Mouse (Mus musculus) E14TG2a.4 (cell line): ENCODE data around the gene Ifna13.

Experiments used
- H3K27me3 ChIP-seq: 2 replicates; pipeline ENCODE4 v1.6.1; 2014; ENCODE audit warnings: low read length, control low read depth; ENCODE audit not compliant: insufficient read depth
- H3K36me3 ChIP-seq: 2 replicates; pipeline ENCODE4 v1.6.1; 2014; ENCODE audit warnings: low read length, control low read depth; ENCODE audit not compliant: insufficient read depth
- H3K4me1 ChIP-seq: replicated peaks from 2 replicates; pipeline ENCODE4 v1.6.1; 2014; ENCODE audit warnings: low read depth, low read length, control low read depth
- H3K4me3 ChIP-seq: replicated peaks from 2 replicates; pipeline ENCODE4 v1.5.1; 2014; ENCODE audit warnings: mild to moderate bottlenecking, low read length
- H3K9me3 ChIP-seq: 2 replicates; pipeline ENCODE4 v1.6.1; 2014; ENCODE audit warnings: low read length, control low read depth
- CTCF ChIP-seq: conservative IDR thresholded peaks from 2 replicates; pipeline ENCODE4 v1.5.1; 2014; ENCODE audit warnings: low read length
- NANOG ChIP-seq: IDR thresholded peaks from 2 replicates; pipeline ENCODE4 v1.6.1; 2014; ENCODE audit warnings: borderline replicate concordance, low read length, mixed read lengths
- POU5F1 ChIP-seq: IDR thresholded peaks from 2 replicates; pipeline ENCODE4 v1.6.1; 2014; ENCODE audit warnings: low read length, borderline replicate concordance

Gene Ifna13

GRCm38 (mm10) chr4:88653644-88654043, 9.4 kb upstream of the Ifna13 start:
- Histone ChIP-seq H3K4me3 (no peak overlapping the region), H3K4me1 (peaks cover 10% of the 10 kb centered on the region), H3K27me3 (no peaks in the 10 kb centered on the region), H3K9me3 (peaks cover 84% of the 10 kb centered on the region), H3K36me3 (no peaks in the 10 kb centered on the region)
- TF ChIP-seq CTCF (no peak), NANOG (peak; percentile 40; the same call in 1 of the 2 replicates), POU5F1 (no peak)

GRCm38 (mm10) chr4:88642526-88642925, 1.7 kb downstream of the Ifna13 start:
- H3K4me3 ChIP-seq = no peak overlapping the region
- no peaks in the 10 kb centered on the region for H3K36me3 ChIP-seq
- H3K27me3 ChIP-seq = no peaks in the 10 kb centered on the region
- TF ChIP-seq CTCF (no peak), NANOG (no peak), POU5F1 (no peak)
- peaks cover 70% of the 10 kb centered on the region for H3K9me3 ChIP-seq
- H3K4me1 ChIP-seq = no peaks in the 10 kb centered on the region

DNA sequence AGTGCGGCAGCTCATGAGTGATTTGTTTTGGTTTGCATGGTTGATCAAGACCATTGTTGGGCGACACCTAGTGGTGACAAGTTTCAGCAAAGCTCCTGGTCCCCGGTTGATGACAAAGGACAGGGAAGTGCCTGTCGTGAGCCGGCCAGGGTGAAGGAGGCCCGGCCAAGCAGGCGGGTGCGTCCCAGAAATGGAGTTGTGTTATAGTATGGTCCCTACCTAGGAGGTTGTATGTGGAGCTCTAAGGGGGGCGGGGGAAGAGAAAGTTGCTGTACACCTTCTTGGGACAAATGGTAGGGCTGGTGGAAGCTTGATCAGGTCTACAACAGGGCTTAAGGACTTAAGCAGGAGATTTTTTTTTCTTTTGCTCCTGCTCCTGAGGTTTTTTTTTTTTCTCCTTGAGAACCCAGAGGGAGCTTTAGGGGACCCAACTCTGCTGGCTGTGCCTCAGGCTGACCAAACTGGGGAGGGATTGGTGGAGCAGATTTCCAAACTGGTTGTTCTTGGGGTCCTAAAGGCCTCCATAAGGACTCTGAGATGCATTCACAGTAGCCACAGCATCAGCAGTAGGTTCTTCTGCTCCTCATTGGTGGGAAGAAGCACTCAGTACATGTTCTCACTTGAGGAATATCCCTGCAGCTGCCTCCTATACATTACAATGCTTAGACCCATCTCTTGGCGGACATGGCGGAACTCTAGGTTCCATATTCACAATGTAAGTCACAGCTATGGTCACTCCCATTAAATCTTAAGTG, 3.0 kb downstream of the Ifna13 start:
- H3K27me3 ChIP-seq = no peaks in the 10 kb centered on the region
- no peaks in the 10 kb centered on the region for H3K4me1 ChIP-seq
- peaks cover 57% of the 10 kb centered on the region for H3K9me3 ChIP-seq
- no peaks in the 10 kb centered on the region for H3K36me3 ChIP-seq
- H3K4me3 ChIP-seq = no peak overlapping the region
- TF ChIP-seq POU5F1 = no peak
- TF ChIP-seq NANOG = no peak
- TF ChIP-seq CTCF = no peak; the same call in 1 of the 2 replicates

DNA sequence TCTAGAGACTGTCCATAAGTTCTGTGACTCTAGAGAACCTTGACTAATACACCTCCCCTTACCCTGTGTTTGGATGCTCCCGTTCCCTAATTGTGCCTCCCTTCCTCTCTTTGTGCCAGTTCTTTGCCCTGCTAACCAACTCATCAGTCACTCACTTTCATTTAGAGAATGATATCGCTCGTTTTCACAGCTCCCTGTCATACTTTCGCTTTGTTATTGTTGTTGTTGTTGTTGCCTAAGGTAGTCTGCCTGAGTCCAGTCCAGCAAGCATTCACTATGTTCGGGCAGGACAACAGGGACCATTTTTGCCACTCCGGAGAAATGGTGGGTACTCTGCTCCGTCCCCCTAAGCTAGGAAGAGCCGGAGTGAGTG, 3.6 kb downstream of the Ifna13 start:
- TF ChIP-seq NANOG = no peak
- no peak for TF ChIP-seq POU5F1
- TF ChIP-seq CTCF = no peak
- Histone ChIP-seq H3K4me3 (no peak overlapping the region), H3K4me1 (no peaks in the 10 kb centered on the region), H3K36me3 (no peaks in the 10 kb centered on the region), H3K27me3 (no peaks in the 10 kb centered on the region), H3K9me3 (peaks cover 54% of the 10 kb centered on the region)

- Histone ChIP-seq H3K36me3 (no peaks in the 10 kb centered on the region), H3K4me3 (no peak within 1 kb of the TSS), H3K9me3 (peaks cover 5% of the 10 kb centered on the region), H3K4me1 (no peaks in the 10 kb centered on the region), H3K27me3 (no peaks in the 10 kb centered on the region)
- TF ChIP-seq CTCF (no peak), POU5F1 (no peak), NANOG (no peak)
Measured at GRCm38 (mm10) chr4:88634311-88634710, 9.9 kb downstream of the Ifna13 start, which contains the start of gene C87499. C87499 (minus strand) TSS chr4:88634411.

- TF ChIP-seq NANOG (no peak), POU5F1 (no peak), CTCF (no peak)
- Histone ChIP-seq H3K27me3 (no peaks in the 10 kb centered on the region), H3K4me3 (no peak within 1 kb of the TSS), H3K36me3 (no peaks in the 10 kb centered on the region), H3K9me3 (no peaks in the 10 kb centered on the region), H3K4me1 (no peaks in the 10 kb centered on the region)
Measured at GRCm38 (mm10) chr4:88603276-88603675, 41.0 kb downstream of the Ifna13 start, which contains the start of gene Ifna12. Ifna12 (minus strand) TSS chr4:88603376.
